12 mouse cellular contexts compared by ENCODE assay signal in the genomic region with DNA sequence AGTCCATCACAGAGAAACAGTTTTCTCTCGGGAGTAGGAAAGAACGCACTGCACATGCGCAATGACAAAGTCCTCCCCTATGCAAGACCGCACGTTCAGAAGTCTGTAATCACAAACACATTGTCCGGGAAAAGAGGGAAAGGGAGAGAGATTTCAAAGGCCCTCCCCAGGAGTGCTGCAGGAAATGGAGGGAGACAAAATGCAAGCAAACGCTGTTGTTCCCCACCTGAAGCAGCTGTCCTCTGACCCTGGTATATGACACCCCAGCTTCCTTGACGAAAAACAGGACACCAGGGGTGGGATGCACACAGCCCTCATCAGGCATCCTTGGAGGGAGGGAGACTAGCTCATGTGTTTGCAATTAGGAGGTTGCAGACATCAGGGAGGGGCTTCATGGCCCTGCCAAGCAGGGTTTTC.
DNase-seq lines count a peak whose midpoint lies in the region; ATAC-seq and TF ChIP-seq lines count a peak whose summit lies in the region.
"Had no signal": no experiment of that assay in that cellular context is flagged by ENCODE, and none has a peak within 500 bp of the region (broad histone marks: within the 10 kb centered on the region; RNA-seq: fewer than 3 reads in every experiment).

No protein-coding gene starts in this region.

- H3K4me2 ChIP-seq in hindbrain, postnatal 0 days (ENCODE audit: low read depth, low read length), result no peak overlapping the region
- H3K4me2 ChIP-seq: neural tube, embryonic 12.5 days had no signal

- no peak overlapping the region for H3K4me3 ChIP-seq in hindbrain, embryonic 10.5 days
- H3K4me3 ChIP-seq in hindbrain, postnatal 0 days (ENCODE audit: low read length), result no peak overlapping the region
- peak overlapping the region; percentile 26 for H3K4me3 ChIP-seq in limb, embryonic 10.5 days
- H3K4me3 ChIP-seq: neural tube, embryonic 12.5 days had no signal

- 53% methylated on average over 8 of the region's 8 CpGs for WGBS in hindbrain, embryonic 10.5 days
- WGBS in hindbrain, postnatal 0 days, result 61% methylated on average over 8 of the region's 8 CpGs
- 4% methylated on average over 8 of the region's 8 CpGs for WGBS in limb, embryonic 10.5 days

- peak overlapping the region; percentile 45 for H3K27ac ChIP-seq in hindbrain, embryonic 10.5 days
- no peak overlapping the region for H3K27ac ChIP-seq in hindbrain, postnatal 0 days
- H3K27ac ChIP-seq in limb, embryonic 10.5 days, result peak overlapping the region; percentile 88
- H3K27ac ChIP-seq: macrophage; neural tube, embryonic 12.5 days had no signal

- no peaks in the 10 kb centered on the region for H3K9me3 ChIP-seq in hindbrain, embryonic 10.5 days
- no peaks in the 10 kb centered on the region for H3K9me3 ChIP-seq in hindbrain, postnatal 0 days (ENCODE audit: low read length)
- H3K9me3 ChIP-seq in limb, embryonic 10.5 days (replicated peaks), result no peaks in the 10 kb centered on the region
- H3K9me3 ChIP-seq: neural tube, embryonic 12.5 days had no signal

- no peaks in the 10 kb centered on the region for H3K27me3 ChIP-seq in hindbrain, embryonic 10.5 days (ENCODE audit: insufficient read depth, poor library complexity, severe bottlenecking)
- H3K27me3 ChIP-seq in hindbrain, postnatal 0 days (ENCODE audit: insufficient read depth, low read length), result no peaks in the 10 kb centered on the region
- H3K27me3 ChIP-seq in limb, embryonic 10.5 days (ENCODE audit: low read depth, poor library complexity, severe bottlenecking), result no peaks in the 10 kb centered on the region
- H3K27me3 ChIP-seq: neural tube, embryonic 12.5 days had no signal

- 0 out of 2 replicates have a peak, but pooled peaks cover 6% of the 10 kb centered on the region for H3K36me3 ChIP-seq in hindbrain, embryonic 10.5 days
- H3K36me3 ChIP-seq in hindbrain, postnatal 0 days (ENCODE audit: insufficient read depth, low read length), result no peaks in the 10 kb centered on the region
- peaks cover 20% of the 10 kb centered on the region for H3K36me3 ChIP-seq in limb, embryonic 10.5 days
- H3K36me3 ChIP-seq: neural tube, embryonic 12.5 days had no signal

- peaks cover 52% of the 10 kb centered on the region for H3K4me1 ChIP-seq in hindbrain, embryonic 10.5 days (replicated peaks)
- H3K4me1 ChIP-seq in hindbrain, postnatal 0 days (ENCODE audit: insufficient read depth, low read length), result peaks cover 10% of the 10 kb centered on the region; the same call in 1 of the 2 replicates
- peaks cover 83% of the 10 kb centered on the region for H3K4me1 ChIP-seq in limb, embryonic 10.5 days

- no peak overlapping the region for H3K9ac ChIP-seq in hindbrain, postnatal 0 days (replicated peaks; ENCODE audit: low read length)
- H3K9ac ChIP-seq: neural tube, embryonic 12.5 days had no signal

- ATAC-seq in hindbrain, postnatal 0 days, result no peak
- no peak for ATAC-seq in erythroblast, adult 5-6 weeks (replicated peaks; ENCODE audit: low FRiP score, poor library complexity, severe bottlenecking)
- no peak for ATAC-seq in cerebellum, adult (ENCODE audit: insufficient number of reproducible peaks, low FRiP score, low TSS enrichment)

- no peak for TF ChIP-seq CTCF in hindbrain, postnatal 0 days (IDR thresholded peaks at IDR 0.05; ENCODE audit: low read depth)

- DNase-seq in hindbrain, embryonic 10.5 days (ENCODE audit: low spot score), result peak; percentile 67
- DNase-seq in hindbrain, postnatal 0 days (ENCODE audit: low spot score), result no peak
- DNase-seq in ES-CJ7 (ENCODE audit: low read depth, low spot score), result peak; percentile 86
- DNase-seq in embryo, embryonic 11 days, result peak; percentile 83
- DNase-seq in limb, embryonic 10.5 days (ENCODE audit: low spot score), result peak; percentile 85
- DNase-seq in thymus, adult 18-20 months, result no peak
- DNase-seq: gastrocnemius, postnatal 36 days; kidney, adult 8-10 months had no signal

Comparison
In these comparisons a context has a peak if more than half of its experiments do, and no peak if none do; other contexts are left out.
1. DNase-seq: peak in hindbrain, embryonic 10.5 days (single experiment), ES-CJ7 (single experiment), embryo, embryonic 11 days (single experiment) and limb, embryonic 10.5 days (single experiment); none in hindbrain, postnatal 0 days (single experiment) and thymus, adult 18-20 months (0 of 2).